Mouse (Mus musculus): ENCODE data around the gene Nfat5.

Nfat5 gene

DNA sequence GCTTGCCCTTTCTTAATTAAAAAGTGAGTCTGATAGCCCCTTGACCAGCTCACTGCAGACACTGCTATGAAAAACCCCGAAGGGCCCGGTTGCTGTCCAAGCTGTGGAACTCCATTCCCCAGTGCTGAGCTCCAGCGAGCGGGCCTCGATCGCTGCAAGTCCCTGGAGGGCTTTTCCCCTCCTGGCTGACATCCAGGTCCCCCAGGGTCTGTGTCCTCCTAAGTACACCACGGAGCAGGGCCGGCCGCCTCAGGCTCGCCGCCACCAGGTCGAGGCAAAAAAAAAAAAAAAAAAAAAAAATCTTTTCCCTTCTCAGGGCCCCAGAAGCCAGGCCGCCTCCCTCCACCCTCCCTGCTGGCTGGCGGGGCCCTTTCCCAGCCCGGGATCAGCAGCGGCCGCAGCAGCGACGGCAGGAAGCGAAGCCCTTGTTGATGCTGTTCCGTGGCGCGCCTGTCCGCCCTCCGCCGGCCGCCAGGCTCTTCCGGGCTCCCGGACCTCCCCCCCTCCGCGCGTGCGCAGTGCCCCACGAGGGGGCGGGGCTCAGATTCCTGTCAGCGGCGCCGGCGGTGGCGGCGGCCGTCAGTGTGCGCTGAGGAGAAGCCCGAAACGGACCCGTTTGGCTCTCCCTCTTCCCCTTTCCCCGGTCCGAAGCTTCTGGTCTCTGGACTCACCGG is at the start of gene Nfat5:
TSS of gene Nfat5 (plus strand) at position 543 of the 674 bp plus-strand sequence.
- peak; percentile 90 to 94 for DNase-seq (ENCODE audit: low spot score in 2 of 2)

DNA sequence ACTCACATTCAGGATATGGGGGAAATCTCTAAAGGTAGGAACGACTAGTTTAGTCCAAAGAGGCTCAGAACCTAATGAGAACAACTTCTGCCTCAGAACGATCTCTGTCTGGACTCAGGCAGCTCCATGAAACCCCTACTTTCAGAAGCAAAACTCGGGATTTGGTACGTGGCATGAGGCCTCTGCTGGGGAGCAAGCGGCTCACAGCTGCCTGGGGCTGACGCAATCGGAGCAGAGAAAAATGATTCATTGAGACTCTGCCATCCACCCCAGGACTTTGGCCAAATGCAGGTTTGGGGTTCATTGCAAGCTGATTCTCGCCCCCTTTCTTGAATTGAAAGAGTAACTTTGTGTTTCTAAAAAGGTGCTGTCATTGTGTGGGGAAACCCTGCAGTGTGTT is 49.1 kb upstream of the Nfat5 start:
- no peak for DNase-seq (ENCODE audit: low spot score in 2 of 2)

DNA sequence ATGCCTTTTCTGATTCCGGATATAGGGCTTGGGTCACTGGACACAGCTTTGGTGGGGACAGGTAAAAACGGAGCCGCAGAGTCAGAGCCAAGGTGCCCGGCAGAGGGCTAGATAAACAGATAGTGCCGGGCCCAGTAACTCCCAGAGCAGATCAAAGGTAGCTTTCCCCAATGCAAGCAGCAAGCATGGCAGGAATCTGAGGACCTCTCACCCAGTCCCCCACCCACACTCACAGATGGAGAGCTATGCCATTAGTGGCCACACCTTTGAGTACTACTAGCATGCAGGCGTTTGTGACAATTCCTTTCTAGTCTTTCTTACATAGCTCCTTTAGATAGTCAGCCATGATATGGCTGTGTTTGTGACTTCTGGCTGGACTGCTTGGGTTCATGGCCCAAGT is 44.8 kb upstream of the Nfat5 start:
- no peak for DNase-seq (ENCODE audit: low spot score in 2 of 2)

DNA sequence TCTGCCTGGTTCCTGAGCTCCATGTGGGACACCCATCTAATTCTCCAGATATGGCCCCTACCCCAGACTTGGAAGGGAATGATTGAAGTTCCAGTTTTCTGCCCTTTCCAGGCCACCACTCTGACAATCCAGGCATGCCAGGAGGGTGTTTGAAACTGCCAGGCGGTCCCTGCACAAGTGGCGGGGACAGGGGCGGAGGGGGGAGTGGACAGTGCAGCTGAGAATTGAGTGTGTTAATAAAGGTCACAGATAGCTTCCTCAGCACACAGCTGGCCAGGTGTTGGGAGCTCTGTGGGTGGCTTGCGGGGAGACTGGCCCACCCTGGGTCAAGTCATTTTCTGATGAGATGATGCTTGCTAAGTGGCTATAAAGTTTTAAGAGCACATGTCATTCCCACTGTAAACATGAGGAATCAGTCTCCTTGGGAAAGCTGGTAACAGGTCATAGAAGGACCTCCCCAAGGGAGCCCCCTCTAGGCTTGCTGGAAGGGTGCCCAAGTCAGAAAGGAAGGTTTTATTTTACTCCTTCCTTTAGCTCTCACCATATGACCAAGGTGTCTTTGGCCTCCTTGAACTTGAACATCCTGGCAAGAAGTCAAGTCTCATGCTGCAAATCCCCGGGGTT is 41.7 kb upstream of the Nfat5 start:
- DNase-seq (ENCODE audit: low spot score in 2 of 2): no peak

DNA sequence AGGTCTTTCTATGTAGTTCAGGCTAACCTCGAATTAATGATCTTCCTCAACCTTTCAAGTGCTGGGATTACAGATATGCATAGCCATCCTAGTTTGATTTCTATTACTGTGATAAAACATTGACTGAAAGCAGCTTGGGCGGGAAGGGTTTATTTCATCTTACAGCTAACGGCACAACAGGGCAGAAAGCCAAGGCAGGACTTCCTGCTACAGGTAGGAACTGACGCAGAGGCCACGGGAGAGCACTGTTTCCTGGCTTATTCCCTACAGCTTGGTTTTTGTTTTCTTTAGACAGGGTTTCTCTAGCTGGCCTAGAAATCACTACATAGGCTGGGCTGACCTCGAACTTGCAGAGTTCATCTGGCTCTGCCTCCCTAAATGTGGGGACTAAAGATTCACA is 40.1 kb upstream of the Nfat5 start:
- no peak for DNase-seq (ENCODE audit: low spot score in 2 of 2)

DNA sequence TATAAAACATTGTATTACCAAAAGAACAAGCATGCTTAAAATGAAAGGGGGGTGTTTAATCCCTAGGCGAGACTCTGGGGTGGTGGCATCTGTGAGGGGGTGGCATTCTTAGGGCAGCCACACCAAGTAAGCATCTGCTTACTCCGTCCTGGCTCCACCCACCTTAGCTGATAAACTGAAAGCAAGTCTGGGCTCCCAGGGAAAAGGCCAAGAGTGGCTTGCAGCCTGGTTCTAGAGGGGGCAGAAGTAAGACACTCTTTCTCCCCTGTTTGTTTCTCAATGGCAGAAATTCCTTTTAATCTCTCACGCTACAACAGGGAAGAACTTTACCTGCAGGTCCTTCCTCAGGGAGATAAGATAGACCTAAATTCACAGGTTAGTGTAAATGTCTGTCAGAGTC is 38.9 kb upstream of the Nfat5 start:
- no peak for DNase-seq (ENCODE audit: low spot score in 2 of 2)

DNA sequence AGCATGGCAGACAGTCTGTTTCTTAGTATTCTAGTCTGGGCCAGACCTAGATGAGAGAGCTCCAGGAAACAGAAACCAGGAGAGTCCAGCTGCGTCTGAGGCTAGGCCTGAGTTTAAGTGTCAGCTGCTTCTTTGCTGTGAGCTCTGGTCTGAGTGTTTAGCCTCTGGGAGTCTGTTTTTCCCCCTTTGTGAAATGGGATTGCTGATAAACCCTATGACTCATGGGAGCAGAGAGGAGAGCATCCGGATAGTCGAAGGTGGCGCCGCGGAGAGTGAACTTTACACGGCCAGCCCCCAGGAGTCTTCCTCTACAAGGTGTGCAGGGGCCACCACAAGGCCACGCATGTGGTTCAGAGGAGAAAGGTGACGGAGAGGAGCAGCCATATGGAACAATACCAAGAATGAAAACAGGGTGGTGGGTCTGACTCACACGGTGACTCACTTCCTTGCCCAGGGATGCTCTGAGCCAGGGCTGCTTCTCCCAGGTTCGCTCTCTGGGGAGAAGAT is 38.3 kb upstream of the Nfat5 start:
- peak in 1 of 2 experiments; percentile 5 for DNase-seq (ENCODE audit: low spot score in 2 of 2)

DNA sequence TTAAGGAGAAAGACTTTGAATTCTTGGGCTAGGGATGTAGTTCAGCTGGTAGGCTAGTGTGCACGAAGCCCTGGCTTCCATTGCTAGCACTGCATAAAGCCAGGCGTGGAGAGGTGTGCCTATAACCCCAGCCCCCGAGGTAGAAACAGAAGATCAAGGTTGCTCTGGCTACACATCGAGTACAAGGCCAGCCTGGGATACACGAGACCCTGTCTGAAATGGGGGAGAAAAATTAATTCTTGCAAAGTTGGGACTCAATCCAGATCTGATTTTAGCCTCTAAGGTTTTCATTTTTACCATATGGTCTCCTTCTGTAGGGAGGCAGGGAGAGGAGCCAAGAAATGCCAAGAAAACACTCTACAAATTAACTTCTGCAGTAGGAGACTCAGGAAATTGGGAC is 36.0 kb upstream of the Nfat5 start:
- peak in 1 of 2 experiments; percentile 9 for DNase-seq (ENCODE audit: low spot score in 2 of 2)

DNA sequence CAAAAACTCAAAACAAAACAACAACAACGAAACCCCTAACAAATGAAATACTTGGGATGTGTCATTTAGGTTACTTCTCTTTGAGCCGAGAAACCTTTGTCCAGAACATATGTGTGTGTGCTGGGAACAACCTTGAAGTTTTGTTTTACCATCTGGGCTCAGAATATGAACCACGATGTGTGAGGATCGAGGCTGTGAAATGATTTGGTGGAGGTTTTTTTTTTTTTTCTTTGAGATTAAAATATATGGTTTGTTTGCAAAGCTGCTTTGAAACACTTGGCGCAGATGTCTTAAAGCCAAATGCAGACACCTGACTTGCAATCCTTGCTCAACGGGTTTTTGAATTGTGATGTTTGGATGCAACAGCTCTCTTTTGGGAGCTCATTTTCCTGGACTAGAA is 33.1 kb upstream of the Nfat5 start:
- no peak for DNase-seq (ENCODE audit: low spot score in 2 of 2)

DNA sequence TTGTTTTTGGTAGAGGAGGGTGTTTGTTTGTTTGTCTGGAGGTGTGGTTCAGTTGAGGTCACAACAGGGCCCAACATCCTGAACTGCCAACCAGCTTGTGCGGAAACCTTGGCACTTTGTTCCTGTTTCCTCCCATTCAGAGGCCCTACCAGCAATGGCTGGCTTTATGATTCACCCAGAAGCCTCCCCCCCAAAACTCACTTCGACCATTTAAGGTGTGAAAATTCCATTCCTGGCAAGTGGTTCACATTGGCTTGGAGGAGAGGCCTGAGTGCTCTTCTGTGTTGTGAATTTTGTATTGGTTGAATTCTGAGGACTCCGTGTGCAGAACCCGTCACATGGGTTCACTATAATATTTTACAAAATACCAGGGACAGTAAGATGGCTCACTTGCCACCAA is 32.1 kb upstream of the Nfat5 start:
- DNase-seq (ENCODE audit: low spot score in 2 of 2): no peak

DNA sequence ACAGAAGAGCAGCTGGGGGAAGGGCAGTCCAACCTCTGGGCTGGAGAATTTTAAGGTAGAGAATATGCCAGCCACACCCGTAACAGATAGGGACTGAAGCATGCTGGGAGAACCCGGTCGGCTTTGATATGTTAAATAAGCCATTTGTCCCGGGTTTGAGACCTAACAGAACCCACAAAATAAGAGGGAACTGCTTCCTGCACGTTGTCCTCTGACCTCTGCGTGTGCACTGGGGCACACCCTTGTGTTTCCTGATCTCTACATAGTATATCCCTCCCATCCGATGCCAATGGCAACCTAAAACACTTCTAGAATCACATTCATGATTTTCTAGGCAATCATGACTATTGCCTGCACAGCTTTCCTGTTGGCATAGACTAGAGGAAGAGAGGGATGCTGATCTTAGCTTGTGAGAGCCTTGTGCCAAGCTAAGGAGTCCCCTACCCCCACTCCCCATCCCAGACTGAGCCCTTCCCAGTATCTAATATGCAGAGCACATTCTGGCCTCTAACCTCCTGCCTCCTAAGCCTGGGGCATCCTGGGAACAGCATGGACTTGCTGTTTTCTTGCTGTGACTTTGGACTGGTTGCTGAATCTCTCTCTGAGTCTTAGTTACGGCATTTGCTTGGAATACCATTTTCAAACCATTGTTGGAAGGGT is 31.1 kb upstream of the Nfat5 start:
- no peak for DNase-seq (ENCODE audit: low spot score in 2 of 2)

DNA sequence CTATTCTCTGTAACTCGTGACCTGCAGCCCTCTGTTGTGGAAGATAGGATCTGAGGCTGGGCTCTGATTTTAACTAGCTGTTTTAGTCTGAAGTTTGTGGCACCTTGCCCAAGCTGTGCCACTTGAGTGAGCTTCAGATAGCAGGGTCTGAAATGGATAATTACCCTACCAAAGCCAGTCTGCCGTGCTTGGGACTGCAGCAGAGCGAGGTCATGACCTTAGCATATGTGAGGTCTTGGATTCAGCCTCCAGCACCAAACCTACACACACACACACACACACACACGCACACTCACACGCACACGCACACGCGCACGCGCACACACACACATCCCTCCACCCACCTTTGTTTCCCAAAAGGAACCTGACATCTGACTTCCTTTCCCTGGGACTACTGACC is 27.5 kb upstream of the Nfat5 start:
- DNase-seq (ENCODE audit: low spot score in 2 of 2): no peak

DNA sequence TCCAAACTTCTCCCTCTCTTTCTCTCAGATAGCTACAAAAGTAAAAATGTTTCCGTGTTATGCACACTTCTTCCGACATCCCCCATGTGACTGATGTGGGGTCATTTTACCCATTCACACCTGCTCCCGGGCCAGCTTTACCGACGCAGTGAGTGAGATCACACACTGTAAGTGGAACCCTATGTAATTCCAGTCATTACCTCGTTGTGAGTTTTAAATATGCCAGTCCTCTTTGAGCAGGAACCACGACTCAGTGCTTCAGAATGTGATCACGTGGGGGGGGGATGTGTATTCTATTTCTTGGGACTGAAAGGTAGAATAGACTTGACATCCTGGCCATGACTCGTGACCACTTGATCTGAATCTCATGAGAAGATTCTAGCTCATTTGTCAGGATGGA is 24.8 kb upstream of the Nfat5 start:
- no peak for DNase-seq (ENCODE audit: low spot score in 2 of 2)

DNA sequence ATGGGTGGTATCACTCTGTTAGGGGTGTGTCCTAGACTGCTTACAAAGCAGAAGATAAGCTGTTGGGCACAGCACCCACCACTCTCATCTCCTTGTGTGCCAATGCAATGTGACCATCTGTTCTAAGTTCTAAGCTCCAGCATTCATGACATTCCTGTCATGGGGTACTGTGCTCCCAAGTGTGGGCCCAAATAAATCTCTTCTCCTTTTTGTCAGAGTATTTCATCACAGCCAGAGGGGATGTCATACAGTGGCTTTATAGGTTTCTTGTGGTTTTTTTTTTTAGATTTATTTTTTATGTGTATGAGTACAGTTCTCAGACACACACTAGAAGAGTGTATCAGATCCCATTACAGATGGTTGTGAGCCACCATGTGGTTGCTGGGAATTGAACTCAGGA is 24.1 kb upstream of the Nfat5 start:
- no peak for DNase-seq (ENCODE audit: low spot score in 2 of 2)

DNA sequence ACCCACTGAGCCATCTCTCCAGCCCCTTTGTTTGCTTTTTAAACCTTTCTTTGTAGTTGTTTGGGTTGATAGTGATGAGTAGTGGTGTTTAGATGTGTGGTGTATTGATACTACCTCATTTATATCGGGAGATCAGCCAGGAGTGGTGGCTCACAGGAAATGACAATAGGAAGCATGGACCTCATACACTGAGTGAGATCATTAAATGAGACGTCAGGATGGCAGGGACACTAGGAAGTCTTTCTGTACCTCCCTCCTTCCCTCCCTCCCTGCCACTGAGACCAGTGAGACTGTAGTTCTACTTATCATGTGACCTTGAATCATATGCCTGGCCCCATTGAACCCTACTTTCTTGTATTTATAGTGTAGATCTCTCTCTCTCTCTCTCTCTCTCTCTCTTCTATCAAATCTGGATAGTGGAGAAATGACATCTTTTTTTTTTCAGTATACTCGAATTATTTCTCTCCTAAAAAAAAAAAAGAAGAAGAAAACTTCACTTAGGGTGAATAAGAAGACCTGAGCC is 23.6 kb upstream of the Nfat5 start:
- no peak for DNase-seq (ENCODE audit: low spot score in 2 of 2)

DNA sequence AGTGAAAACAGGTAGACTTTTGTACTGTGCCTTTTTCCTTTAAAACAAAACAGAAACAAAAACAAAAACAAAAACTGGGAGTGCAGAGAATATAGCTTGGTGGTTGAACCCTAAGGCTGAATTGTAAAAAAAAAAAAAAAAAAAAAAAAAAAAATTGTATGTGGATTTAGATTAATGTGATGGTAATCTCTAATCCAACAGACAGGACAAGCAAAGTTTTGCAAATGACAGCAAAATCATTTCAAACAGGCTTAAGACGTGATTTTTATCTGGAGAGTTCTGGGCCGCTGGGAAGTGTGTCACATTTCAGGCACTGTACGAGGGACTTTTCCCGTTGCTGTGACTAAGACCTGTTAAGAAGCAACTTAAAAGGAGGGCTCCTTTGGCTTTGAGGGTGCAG is 23.0 kb upstream of the Nfat5 start:
- DNase-seq (ENCODE audit: low spot score in 2 of 2): no peak

DNA sequence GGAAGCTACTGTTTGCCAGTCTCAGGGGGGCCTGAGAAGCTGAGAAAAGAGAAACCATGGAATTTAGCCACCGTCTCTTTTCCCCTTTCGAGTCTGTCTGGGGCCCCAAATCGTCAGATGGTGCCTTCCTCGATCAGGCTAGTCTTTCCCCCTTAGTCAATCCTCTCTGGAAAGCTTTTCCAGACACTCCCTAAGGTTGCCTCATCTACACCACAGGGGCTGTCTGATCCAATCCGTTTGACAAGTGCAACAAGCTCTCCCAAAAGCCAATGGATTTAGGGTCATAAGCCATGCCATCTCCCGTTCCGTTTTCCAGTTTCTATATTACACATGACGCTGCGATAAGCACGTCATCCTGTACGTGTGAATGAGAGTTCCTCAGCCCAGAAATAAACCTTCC is 22.5 kb upstream of the Nfat5 start:
- DNase-seq (ENCODE audit: low spot score in 2 of 2): no peak

DNA sequence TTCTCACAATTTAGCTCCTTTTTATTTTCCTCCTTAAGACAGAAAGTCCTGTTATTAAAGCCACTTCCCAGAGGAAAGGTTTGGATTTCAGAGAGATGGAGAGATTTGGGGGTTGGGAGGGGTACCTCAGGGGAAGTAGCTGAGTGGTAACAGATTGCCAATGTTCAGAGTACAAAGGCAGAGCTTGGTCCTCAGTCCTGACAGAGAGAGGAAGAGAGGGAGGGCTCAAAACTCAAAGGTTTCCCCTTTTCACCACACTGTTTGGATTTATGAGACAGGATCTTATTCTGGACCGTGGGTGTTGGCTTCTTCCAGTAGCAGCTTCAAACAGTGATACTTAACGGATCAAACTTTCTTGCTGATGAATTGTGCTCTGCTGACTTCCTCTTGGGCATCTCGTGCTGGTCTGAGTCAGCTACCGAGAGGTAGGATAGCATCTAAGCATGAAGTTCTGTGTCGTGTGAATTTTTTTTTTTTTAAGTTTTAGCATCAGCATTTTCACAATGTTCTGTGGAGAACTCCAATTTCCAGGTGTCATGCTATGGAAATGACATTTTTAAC is 15.9 kb upstream of the Nfat5 start:
- DNase-seq (ENCODE audit: low spot score in 2 of 2): no peak

DNA sequence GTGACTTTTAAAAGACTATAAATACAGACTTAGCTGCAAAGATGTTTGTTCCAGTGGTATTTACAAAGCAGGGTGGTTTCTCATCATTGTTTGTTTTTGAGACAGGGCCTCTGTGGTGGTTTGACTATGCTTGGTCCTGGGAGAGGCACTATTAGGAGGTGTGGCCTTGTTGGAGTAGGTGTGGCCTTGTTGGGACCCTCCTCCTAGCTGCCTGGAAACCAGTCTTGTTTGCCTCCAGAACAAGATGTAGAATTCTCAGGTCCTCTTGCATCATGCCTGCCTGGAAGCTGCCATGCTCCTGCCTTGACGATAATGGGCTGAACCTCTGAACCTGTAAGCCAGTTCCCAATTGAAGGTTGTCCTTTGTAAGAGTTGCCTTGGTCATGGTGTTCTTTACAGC is 14.7 kb upstream of the Nfat5 start:
- DNase-seq (ENCODE audit: low spot score in 2 of 2): no peak

DNA sequence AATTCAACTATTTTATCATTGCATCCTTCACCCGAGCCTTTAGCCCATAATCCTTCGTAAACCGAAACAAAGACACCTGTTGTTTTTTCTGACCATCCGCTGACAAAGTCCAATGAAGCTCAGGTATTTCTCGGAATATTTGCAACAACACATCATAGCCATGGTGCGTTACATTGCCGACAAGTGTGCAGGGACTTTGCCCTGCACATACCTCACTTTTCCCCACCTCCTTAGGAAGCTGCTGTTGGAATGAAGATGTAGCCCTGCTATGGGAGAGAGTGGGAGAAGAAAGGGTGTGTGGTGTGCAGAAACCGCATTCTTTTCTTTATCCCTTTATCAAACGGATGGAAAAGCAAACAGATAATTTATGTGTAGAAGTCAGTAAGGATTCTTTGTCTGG is 6.6 kb upstream of the Nfat5 start:
- DNase-seq (ENCODE audit: low spot score in 2 of 2): no peak

DNA sequence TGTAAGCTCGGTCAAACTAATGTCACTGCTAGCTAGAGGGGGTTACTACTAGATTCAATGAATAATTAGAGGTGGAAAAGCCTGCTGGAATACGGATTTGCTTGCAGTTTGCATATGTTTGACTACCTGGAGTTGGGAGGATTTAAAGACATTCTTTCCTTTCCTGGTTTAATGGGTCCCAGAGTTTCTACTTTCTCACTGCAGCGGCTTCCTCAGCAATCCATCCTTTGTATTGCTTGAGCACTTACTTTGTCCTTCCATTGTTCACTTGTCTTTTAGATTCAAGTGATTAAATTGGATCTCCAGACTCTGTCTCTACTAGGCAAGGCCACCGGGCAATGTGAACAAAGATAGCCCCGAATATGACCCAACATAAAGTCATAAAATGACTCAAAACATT is 5.7 kb upstream of the Nfat5 start:
- no peak for DNase-seq (ENCODE audit: low spot score in 2 of 2)

DNA sequence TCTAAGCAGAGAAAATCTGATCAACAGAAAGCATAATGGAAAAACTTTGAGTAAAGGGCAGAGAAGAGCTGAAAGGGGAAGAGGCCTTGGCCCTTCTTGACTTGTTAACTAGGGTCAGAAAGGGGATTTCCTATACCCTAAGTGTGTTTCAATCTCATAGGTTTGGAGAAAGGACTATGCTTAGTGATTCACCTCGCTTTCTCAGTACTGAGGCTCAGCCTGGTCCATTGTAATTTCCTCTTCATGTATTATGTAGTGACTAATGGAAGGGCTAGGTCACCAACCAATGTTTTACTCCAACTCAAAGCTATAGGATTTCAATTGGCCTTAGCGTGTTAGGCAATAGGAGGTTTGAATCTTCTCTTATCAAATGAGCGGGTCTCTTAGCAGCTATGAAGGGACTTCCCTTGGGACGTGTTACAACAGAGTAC is 2.1 kb upstream of the Nfat5 start:
- DNase-seq (ENCODE audit: low spot score in 2 of 2): no peak
